Mouse (Mus musculus) heart, postnatal 0 days (tissue): ENCODE results near the gene Vwa2. TPM values are rescaled to one million over a fixed set of nuclear protein-coding genes. Genes with fewer than 3 reads are reported as not detected.

Source experiments
- ATAC-seq: fragments of 200-750 bp; cut with Nextera tagmentation; 2 replicates; pipeline ENCODE4 v1.8.0; 2017; ENCODE audit warnings: low read depth, moderate number of reproducible peaks, moderate library complexity; ENCODE audit not compliant: insufficient read depth
- DNase-seq: peaks from one replicate; pipeline ENCODE4 v3.0.0-alpha.2; 2016; ENCODE audit warnings: low spot score
- H3K27ac ChIP-seq: fragments of 300-500 bp; sonication (generic); 2 replicates; pipeline ENCODE4 v1.5.1; 2014; ENCODE audit warnings: low read depth, mild to moderate bottlenecking
- H3K27me3 ChIP-seq: fragments of 300-500 bp; sonication (generic); 2 replicates; pipeline ENCODE4 v1.6.1; 2014; ENCODE audit warnings: low read length, mixed read lengths; ENCODE audit not compliant: control insufficient read depth, insufficient read depth
- H3K36me3 ChIP-seq: fragments of 300-500 bp; sonication (generic); replicated peaks from 2 replicates; pipeline ENCODE4 v1.6.1; 2014; ENCODE audit warnings: low read length, mixed read lengths; ENCODE audit not compliant: control insufficient read depth, insufficient read depth
- H3K4me1 ChIP-seq: fragments of 300-500 bp; sonication (generic); 2 replicates; pipeline ENCODE4 v1.6.1; 2014; ENCODE audit warnings: antibody characterized with exemption; ENCODE audit not compliant: control insufficient read depth, insufficient read depth
- H3K4me2 ChIP-seq: fragments of 300-500 bp; sonication (generic); 2 replicates; pipeline ENCODE4 v1.6.1; 2014; ENCODE audit warnings: low read depth, mild to moderate bottlenecking, low read length, moderate library complexity
- H3K4me3 ChIP-seq: fragments of 300-500 bp; sonication (generic); 2 replicates; pipeline ENCODE4 v1.5.1; 2014; ENCODE audit warnings: low read depth, low read length
- H3K9ac ChIP-seq: fragments of 300-500 bp; sonication (generic); replicated peaks from 2 replicates; pipeline ENCODE4 v1.6.1; 2014; ENCODE audit warnings: low read depth, low read length, mixed read lengths
- H3K9me3 ChIP-seq: fragments of 300-500 bp; sonication (generic); replicated peaks from 2 replicates; pipeline ENCODE4 v1.6.1; 2016; ENCODE audit warnings: low read length; ENCODE audit not compliant: control insufficient read depth
- CTCF ChIP-seq: IDR thresholded peaks from 2 replicates; pipeline ENCODE4 v1.5.1; 2016; ENCODE audit warnings: antibody characterized with exemption, control low read depth, low read depth
- EP300 ChIP-seq: IDR thresholded peaks from 2 replicates; pipeline ENCODE4 v1.6.1; 2016; ENCODE audit warnings: antibody characterized with exemption, low read depth
- WGBS: fragments of 180-500 bp; shearing (Covaris S2); extraction: QIAGEN DNeasy Blood & Tissue Kit; methylation state at CpG from one replicate; pipeline ENCODE4 v1.1.7; 2014; 5-methylcytosine and 5-hydroxymethylcytosine counted together
- polyA plus RNA-seq: library from polyadenylated mRNA; unstranded; fragments of >200 nt; fragmentation: Nextera tagmentation; extraction: Ambion mirVana; gene quantifications from 2 replicates; pipeline ENCODE4 v1.2.1, GENCODE M21; 2015
- total RNA-seq: library from RNA; depleted of rRNA; stranded (reverse); fragments of >200 nt; gene quantifications from 2 replicates; pipeline ENCODE4 v1.2.3, GENCODE M21; 2014; ENCODE audit warnings: low replicate concordance

Vwa2 gene
- total and polyA plus RNA-seq, 2 experiments from 2014 or later = 0.11 TPM; not detected in 1

DNA sequence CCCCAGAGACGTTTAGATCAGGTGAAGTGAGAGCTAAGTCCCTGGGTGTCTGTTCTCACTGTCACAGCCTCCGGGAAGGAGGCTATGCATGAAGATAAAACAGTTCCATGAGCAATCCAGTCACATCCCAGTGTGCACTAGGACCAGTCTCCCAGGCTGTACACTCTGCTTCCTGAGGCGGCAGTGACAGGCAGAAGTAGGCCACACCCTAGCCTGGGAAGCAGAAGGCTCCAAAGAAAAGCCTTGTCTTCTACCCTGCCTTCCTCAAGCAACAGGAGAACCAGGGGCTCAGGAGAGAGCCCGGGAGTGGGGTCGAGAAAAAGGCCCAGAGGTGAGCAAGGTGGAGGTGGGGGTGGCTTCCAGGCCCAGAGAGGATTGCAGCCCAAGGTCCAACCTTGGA is 47.7 kb downstream of the Vwa2 start:
- DNase-seq = no peak
- TF ChIP-seq EP300 = no peak
- no peak for TF ChIP-seq CTCF
- H3K4me2 ChIP-seq = no peak overlapping the region
- WGBS = 54% methylated on average over 5 of the region's 5 CpGs
- H3K4me3 ChIP-seq = no peak overlapping the region
- H3K36me3 ChIP-seq = no peaks in the 10 kb centered on the region
- no peak overlapping the region for H3K27ac ChIP-seq
- no peaks in the 10 kb centered on the region for H3K27me3 ChIP-seq
- H3K9me3 ChIP-seq = no peaks in the 10 kb centered on the region
- H3K4me1 ChIP-seq = no peaks in the 10 kb centered on the region
- H3K9ac ChIP-seq = no peak overlapping the region
- ATAC-seq = no peak

DNA sequence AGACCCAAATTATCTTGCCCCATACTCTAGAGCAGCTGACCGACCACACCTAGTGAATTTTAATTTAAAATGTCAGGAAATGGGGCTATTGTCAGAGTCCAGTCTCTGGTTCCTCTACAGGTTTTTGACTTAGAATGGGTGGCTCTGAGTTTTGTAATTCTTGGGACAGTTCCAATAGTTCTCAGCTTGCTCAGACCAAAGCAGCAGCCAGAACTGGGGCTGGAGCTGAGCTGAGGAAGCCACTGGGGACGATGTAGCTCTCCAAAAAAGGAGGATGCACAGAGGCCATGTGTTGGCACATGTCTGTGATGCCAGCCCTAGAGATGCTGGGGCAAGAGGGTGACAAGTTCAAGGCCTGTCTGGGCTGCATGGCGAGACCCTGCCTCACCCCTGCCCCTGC is 55.3 kb downstream of the Vwa2 start:
- 46% methylated on average over 3 of the region's 3 CpGs for WGBS

DNA sequence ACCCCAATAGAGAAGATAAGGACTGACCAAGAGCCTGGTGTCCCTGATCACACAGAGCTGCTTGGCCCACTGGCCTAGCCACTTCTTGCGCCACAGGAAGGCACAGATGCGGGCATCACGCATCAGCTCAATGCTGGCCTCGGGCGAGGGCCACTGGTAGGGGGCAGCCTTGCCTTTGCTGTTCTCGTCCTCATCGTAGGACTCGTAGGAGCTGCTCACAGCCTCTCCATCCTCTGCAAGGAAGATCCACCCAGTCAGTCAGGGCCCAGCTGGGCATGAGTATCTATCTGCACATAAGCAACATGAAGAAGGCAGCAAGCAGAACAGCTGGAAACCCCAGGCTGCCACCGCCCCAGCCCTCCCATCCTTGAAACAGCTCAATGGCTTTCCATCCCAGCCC is 56.0 kb downstream of the Vwa2 start:
- Histone ChIP-seq H3K4me2 (no peak overlapping the region), H3K27ac (no peak overlapping the region), H3K27me3 (no peaks in the 10 kb centered on the region), H3K36me3 (no peaks in the 10 kb centered on the region), H3K9ac (no peak overlapping the region), H3K4me3 (no peak overlapping the region), H3K9me3 (no peaks in the 10 kb centered on the region), H3K4me1 (no peaks in the 10 kb centered on the region)
- DNase-seq (no peak), ATAC-seq (no peak)
- 72% methylated on average over 9 of the region's 9 CpGs for WGBS
- TF ChIP-seq CTCF = peak; percentile 23; the same call in 1 of the 2 replicates
- TF ChIP-seq EP300 = no peak

More for the DNA sequence above, 55.3 kb downstream of the Vwa2 start:
- Histone ChIP-seq H3K4me3 (no peak overlapping the region), H3K4me2 (no peak overlapping the region), H3K27ac (no peak overlapping the region), H3K27me3 (no peaks in the 10 kb centered on the region), H3K9ac (no peak overlapping the region), H3K36me3 (no peaks in the 10 kb centered on the region), H3K9me3 (no peaks in the 10 kb centered on the region), H3K4me1 (no peaks in the 10 kb centered on the region)
- no peak for TF ChIP-seq CTCF
- no peak for TF ChIP-seq EP300
- peak; percentile 23 for DNase-seq
- ATAC-seq = no peak; the same call in 1 of the 2 replicates

DNA sequence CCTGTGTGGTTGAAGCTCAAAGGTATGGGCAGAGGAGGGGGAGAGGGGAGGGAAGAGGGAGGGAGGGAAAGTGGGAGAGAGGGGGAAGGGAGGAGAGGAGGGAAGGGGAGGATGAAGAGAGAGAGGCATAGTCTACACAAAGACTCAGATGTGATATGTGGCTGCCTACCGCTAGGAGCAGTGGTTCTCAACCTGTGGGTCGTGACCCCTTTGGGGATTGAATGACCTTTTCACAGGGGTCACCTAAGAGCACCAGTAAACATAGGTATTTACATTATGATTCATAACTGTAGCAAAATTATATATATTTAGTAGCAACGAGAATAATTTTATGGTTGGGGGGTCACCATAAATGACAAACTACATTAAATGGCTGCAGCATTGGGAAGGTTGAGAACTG is 59.8 kb downstream of the Vwa2 start:
- DNase-seq (no peak), ATAC-seq (no peak)
- Histone ChIP-seq H3K4me1 (no peaks in the 10 kb centered on the region), H3K36me3 (no peaks in the 10 kb centered on the region), H3K27ac (no peak overlapping the region), H3K4me3 (no peak overlapping the region), H3K9ac (no peak overlapping the region), H3K4me2 (no peak overlapping the region), H3K27me3 (no peaks in the 10 kb centered on the region), H3K9me3 (no peaks in the 10 kb centered on the region; the same call in 1 of the 2 replicates)
- 82% methylated on average over 3 of the region's 3 CpGs for WGBS
- no peak for TF ChIP-seq CTCF

DNA sequence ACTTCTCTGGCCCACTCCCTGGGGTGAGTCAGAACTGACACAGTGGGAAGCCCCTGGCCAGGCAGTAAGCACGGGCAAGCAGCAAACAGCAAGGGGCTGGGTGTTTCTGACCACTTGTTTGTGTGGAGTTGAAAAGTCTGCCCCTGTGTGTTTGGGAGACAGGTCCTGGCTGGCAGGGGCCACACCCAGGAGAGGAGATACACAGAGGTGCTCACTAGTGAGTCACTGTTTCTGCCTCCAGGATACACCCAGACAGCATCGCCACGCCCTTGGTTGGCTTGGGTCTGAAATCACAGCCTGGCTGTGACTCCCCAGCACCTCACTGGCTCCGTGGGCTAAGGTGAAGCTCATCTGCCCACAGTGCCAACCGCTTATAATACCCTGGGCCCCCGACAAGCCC is 61.1 kb downstream of the Vwa2 start:
- H3K4me2 ChIP-seq = no peak overlapping the region
- H3K4me3 ChIP-seq = no peak overlapping the region
- H3K9me3 ChIP-seq = no peaks in the 10 kb centered on the region; the same call in 1 of the 2 replicates
- ATAC-seq = no peak
- H3K27ac ChIP-seq = no peak overlapping the region
- DNase-seq = no peak
- TF ChIP-seq CTCF (no peak), EP300 (no peak)
- H3K36me3 ChIP-seq = no peaks in the 10 kb centered on the region
- 82% methylated on average over 6 of the region's 6 CpGs for WGBS
- H3K4me1 ChIP-seq = peaks cover 5% of the 10 kb centered on the region; the same call in 1 of the 2 replicates
- H3K27me3 ChIP-seq = no peaks in the 10 kb centered on the region
- no peak overlapping the region for H3K9ac ChIP-seq

DNA sequence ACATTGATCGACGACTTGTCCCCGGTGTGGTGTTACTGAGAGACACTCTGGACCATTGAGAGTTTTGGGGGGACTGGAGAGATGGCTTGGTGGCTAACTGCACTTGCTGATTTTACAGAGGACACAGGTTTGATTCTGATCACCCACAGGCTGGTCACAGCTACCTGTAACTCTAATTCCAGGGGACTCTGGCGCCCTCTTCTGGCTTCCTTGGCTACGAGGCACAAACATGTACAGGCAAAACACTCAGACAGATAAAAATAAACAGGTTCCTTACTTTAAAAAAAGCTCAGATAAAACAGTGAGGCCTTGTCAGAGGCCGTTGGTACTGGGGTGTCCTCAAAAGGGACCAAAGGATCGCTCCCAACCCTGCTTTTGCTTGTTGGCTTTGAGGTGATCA is 61.7 kb downstream of the Vwa2 start:
- ATAC-seq = no peak
- Histone ChIP-seq H3K4me2 (no peak overlapping the region), H3K4me1 (peaks cover 5% of the 10 kb centered on the region; the same call in 1 of the 2 replicates), H3K27me3 (no peaks in the 10 kb centered on the region), H3K27ac (no peak overlapping the region), H3K36me3 (no peaks in the 10 kb centered on the region), H3K4me3 (no peak overlapping the region), H3K9ac (no peak overlapping the region), H3K9me3 (no peaks in the 10 kb centered on the region; the same call in 1 of the 2 replicates)
- WGBS = 81% methylated on average over 7 of the region's 7 CpGs
- TF ChIP-seq CTCF = no peak
- TF ChIP-seq EP300 = no peak
- no peak for DNase-seq
